Mouse (Mus musculus) CH12.LX (cell line): Measurements from ENCODE around the gene Zc3hav1l. TPM values are rescaled to one million over a fixed set of nuclear protein-coding genes. Genes with fewer than 3 reads are reported as not detected.
A peak's percentile ranks its signal among the peaks of the same experiment; 100 is the strongest.

Source experiments
- DNase-seq: peaks from one replicate; pipeline ENCODE4 v3.0.0-alpha.2; 2013; ENCODE audit errors: extremely low read depth
- H3K27ac ChIP-seq: 2 replicates; pipeline ENCODE4 v1.5.1; 2012; ENCODE audit warnings: low read depth, mild to moderate bottlenecking, control low read depth, moderate library complexity; ENCODE audit not compliant: insufficient read depth
- H3K27me3 ChIP-seq: replicated peaks from 2 replicates; pipeline ENCODE3; 2012; ENCODE audit warnings: inconsistent platforms
- H3K36me3 ChIP-seq, 2 experiments: replicated peaks in 1 of 2; 2 replicates each; pipeline versions ENCODE3 to v1.6.1; 2012; ENCODE audit warnings: inconsistent platforms in 1 of 2, low read length in 1 of 2, mild to moderate bottlenecking in 1 of 2, mixed read lengths in 1 of 2, moderate library complexity in 1 of 2; ENCODE audit not compliant: control insufficient read depth in 1 of 2, insufficient read depth in 1 of 2
- H3K4me1 ChIP-seq, 2 experiments: 2 replicates each; pipeline ENCODE4 v1.6.1; 2012; ENCODE audit warnings: inconsistent platforms in 1 of 2, moderate library complexity in 1 of 2; ENCODE audit not compliant: insufficient read depth in 2 of 2, control insufficient read depth in 1 of 2
- H3K4me2 ChIP-seq: 2 replicates; pipeline ENCODE4 v1.6.1; 2012; ENCODE audit warnings: low read depth, mild to moderate bottlenecking, control low read depth; ENCODE audit not compliant: poor library complexity, insufficient read depth, severe bottlenecking
- H3K4me3 ChIP-seq, 3 experiments: fragments of 150-350 bp in 1 of 3; sonication (generic) in 1 of 3; replicated peaks in 1 of 3; 2 replicates each; pipeline versions ENCODE3 to v1.5.1; 2011 to 2012; ENCODE audit warnings: low read depth in 2 of 3, low read length in 2 of 3, mild to moderate bottlenecking in 2 of 3, moderate library complexity in 2 of 3, control low read depth in 1 of 3, improper control_type of control experiment in 1 of 3, inconsistent platforms in 1 of 3, mixed read lengths in 1 of 3; ENCODE audit not compliant: poor library complexity in 1 of 3
- H3K79me2 ChIP-seq: replicated peaks from 2 replicates; pipeline ENCODE4 v1.6.1; 2012; ENCODE audit warnings: mild to moderate bottlenecking, moderate library complexity; ENCODE audit not compliant: control insufficient read depth, poor library complexity, insufficient read depth, severe bottlenecking; ENCODE audit errors: extremely low read depth
- H3K9ac ChIP-seq: 2 replicates; pipeline ENCODE4 v1.6.1; 2012; ENCODE audit warnings: low read depth, mild to moderate bottlenecking, control low read depth, moderate library complexity; ENCODE audit not compliant: insufficient read depth
- H3K9me3 ChIP-seq: replicated peaks from 2 replicates; pipeline ENCODE3; 2012; ENCODE audit warnings: low read length, inconsistent platforms, mixed read lengths
- CHD1 ChIP-seq: IDR thresholded peaks from 2 replicates; pipeline ENCODE4 v1.6.1; 2012; ENCODE audit warnings: low read depth, low read length, improper control_type of control experiment, inconsistent platforms
- CHD2 ChIP-seq: IDR thresholded peaks from 2 replicates; pipeline ENCODE4 v1.6.1; 2011; ENCODE audit warnings: low read length, improper control_type of control experiment
- CTCF ChIP-seq, 2 experiments: IDR thresholded peaks in 1 of 2; conservative IDR thresholded peaks in 1 of 2; 2 replicates each; pipeline ENCODE4 v1.5.1; 2011 to 2012; ENCODE audit warnings: low read depth in 2 of 2, low read length in 2 of 2, improper control_type of control experiment in 1 of 2, inconsistent platforms in 1 of 2, mild to moderate bottlenecking in 1 of 2, moderate library complexity in 1 of 2
- E2F4 ChIP-seq: IDR thresholded peaks from 2 replicates; pipeline ENCODE4 v1.6.1; 2011; ENCODE audit warnings: low read depth, low read length, improper control_type of control experiment; ENCODE audit not compliant: insufficient replicate concordance
- ELF1 ChIP-seq: IDR thresholded peaks from 2 replicates; pipeline ENCODE4 v1.6.1; 2014; ENCODE audit warnings: low read depth, mild to moderate bottlenecking, inconsistent platforms, low read length, improper control_type of control experiment
- EP300 ChIP-seq: IDR thresholded peaks from 2 replicates; pipeline ENCODE4 v1.6.1; 2011; ENCODE audit warnings: low read length, improper control_type of control experiment
- ETS1 ChIP-seq: conservative IDR thresholded peaks from 2 replicates; pipeline ENCODE4 v1.6.1; 2012; ENCODE audit warnings: low read depth, mild to moderate bottlenecking, inconsistent platforms, low read length, improper control_type of control experiment, moderate library complexity
- HCFC1 ChIP-seq: IDR thresholded peaks from 2 replicates; pipeline ENCODE4 v1.6.1; 2012; ENCODE audit warnings: low read depth, mild to moderate bottlenecking, inconsistent platforms, low read length, improper control_type of control experiment
- KAT2A ChIP-seq: IDR thresholded peaks from 2 replicates; pipeline ENCODE4 v1.6.1; 2012; ENCODE audit warnings: low read length, improper control_type of control experiment, inconsistent platforms; ENCODE audit not compliant: insufficient replicate concordance
- MAFK ChIP-seq: IDR thresholded peaks from 2 replicates; pipeline ENCODE4 v1.6.1; 2011; ENCODE audit warnings: low read length, improper control_type of control experiment; ENCODE audit not compliant: insufficient replicate concordance
- MXI1 ChIP-seq: IDR thresholded peaks from 2 replicates; pipeline ENCODE4 v1.6.1; 2011; ENCODE audit warnings: mild to moderate bottlenecking, low read depth, low read length, improper control_type of control experiment
- NRF1 ChIP-seq: IDR thresholded peaks from 2 replicates; pipeline ENCODE4 v1.6.1; 2014; ENCODE audit warnings: low read depth, mild to moderate bottlenecking, inconsistent platforms, low read length, improper control_type of control experiment, moderate library complexity
- RAD21 ChIP-seq: IDR thresholded peaks from 2 replicates; pipeline ENCODE4 v1.6.1; 2011; ENCODE audit warnings: low read depth, mild to moderate bottlenecking, low read length, improper control_type of control experiment, moderate library complexity
- RCOR1 ChIP-seq: conservative IDR thresholded peaks from 2 replicates; pipeline ENCODE4 v1.6.1; 2012; ENCODE audit warnings: low read depth, mild to moderate bottlenecking, inconsistent platforms, low read length, improper control_type of control experiment
- SIN3A ChIP-seq: IDR thresholded peaks from 2 replicates; pipeline ENCODE4 v1.6.1; 2012; ENCODE audit warnings: low read length, improper control_type of control experiment, inconsistent platforms
- SMC3 ChIP-seq: IDR thresholded peaks from 2 replicates; pipeline ENCODE4 v1.6.1; 2011; ENCODE audit warnings: low read depth, low read length, improper control_type of control experiment
- TBP ChIP-seq: conservative IDR thresholded peaks from 2 replicates; pipeline ENCODE4 v1.6.1; 2011; ENCODE audit warnings: low read depth, low read length, improper control_type of control experiment
- UBTF ChIP-seq: IDR thresholded peaks from 2 replicates; pipeline ENCODE4 v1.6.1; 2012; ENCODE audit warnings: low read depth, mild to moderate bottlenecking, inconsistent platforms, low read length, improper control_type of control experiment, moderate library complexity
- USF2 ChIP-seq: conservative IDR thresholded peaks from 2 replicates; pipeline ENCODE4 v1.6.1; 2011; ENCODE audit warnings: low read depth, low read length, improper control_type of control experiment
- ZC3H11A ChIP-seq: IDR thresholded peaks from 2 replicates; pipeline ENCODE4 v1.6.1; 2012; ENCODE audit warnings: low read depth, mild to moderate bottlenecking, inconsistent platforms, low read length, improper control_type of control experiment
- ZKSCAN1 ChIP-seq: IDR thresholded peaks from 2 replicates; pipeline ENCODE4 v1.6.1; 2012; ENCODE audit warnings: low read depth, inconsistent platforms, low read length, improper control_type of control experiment, borderline replicate concordance
- ZMIZ1 ChIP-seq: IDR thresholded peaks from 2 replicates; pipeline ENCODE4 v1.6.1; 2012; ENCODE audit warnings: low read depth, mild to moderate bottlenecking, inconsistent platforms, low read length, improper control_type of control experiment
- ZNF384 ChIP-seq: IDR thresholded peaks from 2 replicates; pipeline ENCODE4 v1.6.1; 2012; ENCODE audit warnings: low read depth, low read length, improper control_type of control experiment, inconsistent platforms
- dilution Hi-C: fragments of 300-500 bp; cut with MboI; formaldehyde crosslinking; loops from 2 replicates; pipeline ENCODE4 v1.14.3; 2020; ENCODE audit warnings: low sequenced_read_pairs; ENCODE audit not compliant: extremely low pct_unique_long_range_greater_than_20kb, extremely low pct_ligation_motif_present
- in situ Hi-C: fragments of 300-500 bp; cut with MboI; formaldehyde crosslinking; loops from 3 replicates; pipeline ENCODE4 v1.14.3; 2019; ENCODE audit warnings: low sequenced_read_pairs, low pct_ligation_motif_present, low pct_unique_long_range_greater_than_20kb, mixed read lengths
- polyA plus RNA-seq: library from polyadenylated mRNA; unstranded; fragments of >175 nt; gene quantifications from 2 replicates; pipeline ENCODE4 v1.2.1, GENCODE M21; 2012; ENCODE audit warnings: low read depth; ENCODE audit not compliant: insufficient read length
- total RNA-seq, 2 experiments: library from RNA; depleted of rRNA; stranded (reverse); fragments of 300-350 nt in 1 of 2; fragments of >200 nt in 1 of 2; gene quantifications; 2 replicates each; pipeline ENCODE4 v1.2.3; 2012 to 2014

Gene Zc3hav1l
- total and polyA plus RNA-seq, 3 experiments, result 2.9 to 6.3 (median 3.1) TPM

GRCm38 (mm10) chr6:38342666-38342992 lies 43.6 kb upstream of the Zc3hav1l start (continued):
- TF ChIP-seq SMC3 (no peak), E2F4 (no peak), ZMIZ1 (no peak), KAT2A (no peak), SIN3A (0 out of 2 replicates have a peak, but pooled peaks have one; percentile 39), ZKSCAN1 (no peak), NRF1 (no peak), USF2 (no peak), UBTF (no peak), MAFK (no peak), RAD21 (no peak), RCOR1 (no peak), ZC3H11A (no peak), HCFC1 (no peak), ZNF384 (no peak), CHD2 (peak; percentile 51; the same call in 1 of the 2 replicates), ELF1 (no peak), CTCF (conservative IDR thresholded peaks at IDR 0.05 in 1 of 2, IDR thresholded peaks at IDR 0.05 in 1 of 2; ENCODE audit: low read depth in 2 of 2, low read length in 2 of 2) (no peak), EP300 (no peak)

- DNase-seq, result no peak
- peaks cover 82% of the 10 kb centered on the region for H3K79me2 ChIP-seq
- peak overlapping the region; percentile 40 to 74 (median 67) for H3K4me3 ChIP-seq
- no peaks in the 10 kb centered on the region for H3K27me3 ChIP-seq
- H3K4me2 ChIP-seq, result peak overlapping the region; percentile 98
- H3K9ac ChIP-seq, result peak overlapping the region; percentile 89
- peak overlapping the region; percentile 94 for H3K27ac ChIP-seq
- H3K9me3 ChIP-seq, result no peaks in the 10 kb centered on the region
- TF ChIP-seq KAT2A (no peak), RCOR1 (no peak), ETS1 (peak; percentile 4; the same call in 1 of the 2 replicates), SIN3A (peak; percentile 61), CHD1 (peak; percentile 76), TBP (0 out of 2 replicates have a peak, but pooled peaks have one; percentile 20), MXI1 (peak; percentile 61; the same call in 1 of the 2 replicates), SMC3 (no peak), RAD21 (no peak)
- dilution Hi-C loops (no loop called here), in situ Hi-C loops (no loop called here)
- peaks cover 7 to 61% of the 10 kb centered on the region in 2 experiments for H3K4me1 ChIP-seq
- peaks cover 38 to 68% of the 10 kb centered on the region in 2 experiments for H3K36me3 ChIP-seq
These were observed 42.9 kb upstream of the Zc3hav1l start for GRCm38 (mm10) chr6:38341751-38342665.
